Mouse (Mus musculus): ENCODE measurements around the gene Srgap1.

DNA sequence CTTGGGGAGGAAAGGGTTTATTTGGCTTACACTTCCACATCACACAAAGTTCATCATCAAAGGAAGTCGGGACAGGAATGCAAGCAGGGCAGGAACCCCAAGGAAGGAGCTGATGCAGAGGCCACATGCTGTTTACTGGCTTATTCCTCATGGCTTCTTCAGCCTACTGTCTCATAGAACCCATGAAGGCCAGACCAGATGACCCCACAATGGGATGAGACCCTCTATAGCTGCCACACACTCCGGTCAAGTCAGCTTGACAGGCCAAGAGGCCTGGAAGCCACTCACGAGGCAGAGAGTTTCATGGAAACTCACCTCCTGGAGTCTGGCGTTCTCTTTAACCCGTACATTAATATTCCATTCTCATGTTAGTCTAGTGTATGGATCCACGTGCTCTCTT is 34.8 kb downstream of the Srgap1 start:
- TF ChIP-seq CTCF (IDR thresholded peaks at IDR 0.05; ENCODE audit: low read depth, low read length) (no peak), GATA1 (IDR thresholded peaks at IDR 0.05; ENCODE audit: borderline replicate concordance, low read length) (no peak)

Data from G1E (cell line).